Mouse (Mus musculus): ENCODE data around the gene Dmc1. TPM values are rescaled to one million over a fixed set of nuclear protein-coding genes. Genes with fewer than 3 reads are reported as not detected.

The Dmc1 gene
- polyA plus RNA-seq, 1 experiment from 2014 or later = 0.88 TPM

DNA sequence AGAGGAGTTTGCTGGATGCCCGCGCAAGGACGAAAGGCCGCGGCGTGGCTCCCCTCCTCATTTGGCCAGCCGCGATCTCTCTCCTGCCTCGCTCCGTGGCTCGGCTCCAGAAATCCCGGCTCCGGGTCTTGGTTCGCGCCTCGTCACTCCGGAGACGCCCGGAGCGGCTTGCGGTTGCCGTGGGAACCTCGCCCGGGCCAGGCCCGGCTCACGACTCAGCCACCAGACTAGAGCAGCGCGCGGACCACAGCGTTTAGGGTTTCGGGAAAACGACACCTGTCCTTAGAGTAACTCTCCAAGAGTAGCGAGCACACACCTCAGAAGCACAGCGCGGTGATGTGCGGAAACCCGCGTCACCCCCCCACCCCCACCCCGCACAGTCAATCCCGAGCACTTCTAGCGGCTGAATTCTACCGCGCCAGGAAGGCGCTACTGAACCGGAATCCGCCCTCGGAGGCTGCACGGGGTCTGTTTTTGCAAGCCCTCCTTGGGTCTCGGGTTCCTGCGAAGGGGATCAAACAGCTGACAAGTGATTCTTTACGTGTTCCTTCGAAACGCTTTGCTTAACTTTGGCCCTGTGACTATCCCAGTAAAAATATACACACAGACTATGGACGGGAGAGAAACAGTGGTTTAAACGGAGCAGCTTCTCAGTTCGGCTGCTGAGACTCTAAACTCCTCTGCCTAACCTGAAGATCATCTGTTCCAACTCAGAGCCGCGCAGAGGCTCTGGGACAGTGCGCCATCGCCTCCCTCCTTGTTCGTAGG lies 93.2 kb downstream of the Dmc1 start:
- peaks cover 97% of the 10 kb centered on the region for H3K27me3 ChIP-seq (replicated peaks; ENCODE audit: control insufficient read depth, insufficient read depth, low read length)
- no peak overlapping the region for H3K27ac ChIP-seq (ENCODE audit: low read depth, low read length)
- H3K4me1 ChIP-seq (replicated peaks; ENCODE audit: control insufficient read depth, insufficient read depth, low read length) = no peaks in the 10 kb centered on the region
- 2% methylated on average over 61 of the region's 61 CpGs for WGBS
- H3K4me2 ChIP-seq = peak overlapping the region; percentile 62
- no peaks in the 10 kb centered on the region for H3K36me3 ChIP-seq (ENCODE audit: control insufficient read depth, insufficient read depth, low read length)
- no peaks in the 10 kb centered on the region for H3K9me3 ChIP-seq (ENCODE audit: control insufficient read depth, low read length)
- no peak for DNase-seq (ENCODE audit: low spot score)
- no peak; the same call in 1 of the 2 replicates for ATAC-seq (replicated peaks; ENCODE audit: low FRiP score)
- H3K4me3 ChIP-seq (ENCODE audit: low read depth, low read length) = peak overlapping the region; percentile 42
- no peak overlapping the region for H3K9ac ChIP-seq (ENCODE audit: low read depth, low read length)

Small RNA genes lying within 50 kb of the gene (microRNA-seq; reads per million reads assigned to microRNA genes)
- gene Gm27903 (ENCODE audit: borderline number of aligned reads) = not detected

Other genes starting within 250 kb of the Dmc1 start
- gene Tmem184b, start 201.5 kb downstream of the Dmc1 start, polyA plus RNA-seq (2014; fragmentation: Nextera tagmentation; extraction: Ambion mirVana) = 36.4 and 38.8 TPM in 2 replicates
- gene Csnk1e, start 149.5 kb downstream of the Dmc1 start, polyA plus RNA-seq (2014; fragmentation: Nextera tagmentation; extraction: Ambion mirVana) = 39.2 and 42.5 TPM in 2 replicates
- gene Kcnj4, start 99.9 kb downstream of the Dmc1 start, polyA plus RNA-seq (2014; fragmentation: Nextera tagmentation; extraction: Ambion mirVana) = not detected in 2 replicates
- gene Kdelr3, start 88.7 kb downstream of the Dmc1 start, polyA plus RNA-seq (2014; fragmentation: Nextera tagmentation; extraction: Ambion mirVana) = 9.0 and 10.8 TPM in 2 replicates
- gene Ddx17, start 58.4 kb downstream of the Dmc1 start, polyA plus RNA-seq (2014; fragmentation: Nextera tagmentation; extraction: Ambion mirVana) = 49.9 and 54.2 TPM in 2 replicates
- 0.32 and 0.74 TPM in 2 replicates for gene Fam227a, start 53.8 kb upstream of the Dmc1 start, polyA plus RNA-seq (2014; fragmentation: Nextera tagmentation; extraction: Ambion mirVana)
- 32.9 and 34.1 TPM in 2 replicates for gene Cby1, start 54.1 kb upstream of the Dmc1 start, polyA plus RNA-seq (2014; fragmentation: Nextera tagmentation; extraction: Ambion mirVana)
- gene Tomm22, start 65.8 kb upstream of the Dmc1 start, polyA plus RNA-seq (2014; fragmentation: Nextera tagmentation; extraction: Ambion mirVana) = 306 and 326 TPM in 2 replicates
- 25.9 and 28.3 TPM in 2 replicates for gene Josd1, start 82.8 kb upstream of the Dmc1 start, polyA plus RNA-seq (2014; fragmentation: Nextera tagmentation; extraction: Ambion mirVana)
- 58.8 and 61.8 TPM in 2 replicates for gene Gtpbp1, start 85.7 kb upstream of the Dmc1 start, polyA plus RNA-seq (2014; fragmentation: Nextera tagmentation; extraction: Ambion mirVana)
- 2.2 and 2.5 TPM in 2 replicates for gene Sun2, start 137.4 kb upstream of the Dmc1 start, polyA plus RNA-seq (2014; fragmentation: Nextera tagmentation; extraction: Ambion mirVana)
- 25.0 and 28.6 TPM in 2 replicates for gene Dnal4, start 172.7 kb upstream of the Dmc1 start, polyA plus RNA-seq (2014; fragmentation: Nextera tagmentation; extraction: Ambion mirVana)
- gene Nptxr, start 199.7 kb upstream of the Dmc1 start, polyA plus RNA-seq (2014; fragmentation: Nextera tagmentation; extraction: Ambion mirVana) = 0.27 and 0.43 TPM in 2 replicates
- gene Npcd, start 229.1 kb upstream of the Dmc1 start, polyA plus RNA-seq (2014; fragmentation: Nextera tagmentation; extraction: Ambion mirVana) = not detected in 2 replicates
- gene Cbx6, start 229.6 kb upstream of the Dmc1 start, polyA plus RNA-seq (2014; fragmentation: Nextera tagmentation; extraction: Ambion mirVana) = 16.3 and 16.8 TPM in 2 replicates